Mouse (Mus musculus): Measurements from ENCODE around the gene Icmt. TPM values are rescaled to one million over a fixed set of nuclear protein-coding genes. Genes with fewer than 3 reads are reported as not detected.

Gene Icmt
- total and polyA plus RNA-seq, 3 experiments = 30.4 to 50.8 TPM; not detected in 1

GRCm38 (mm10) chr4:152264867-152265568 lies 32.0 kb upstream of the Icmt start:
- peak; percentile 59 to 67 (median 65) for TF ChIP-seq CTCF (IDR thresholded peaks at IDR 0.05 in 2 of 3, conservative IDR thresholded peaks at IDR 0.05 in 1 of 3; ENCODE audit: control insufficient read depth in 1 of 3, insufficient read depth in 1 of 3, low read depth in 2 of 3, low read length in 3 of 3, poor library complexity in 1 of 3, severe bottlenecking in 1 of 3)
- TF ChIP-seq HCFC1 (IDR thresholded peaks at IDR 0.05; ENCODE audit: low read depth, low read length) = no peak
- 0 out of 2 replicates have a peak, but pooled peaks have one; percentile 27 for TF ChIP-seq MYC (IDR thresholded peaks at IDR 0.05; ENCODE audit: low read depth, low read length)
- TF ChIP-seq RAD21 (IDR thresholded peaks at IDR 0.05; ENCODE audit: low read depth, low read length) = peak; percentile 26
- TF ChIP-seq SMC3 (IDR thresholded peaks at IDR 0.05; ENCODE audit: low read depth, low read length) = peak; percentile 49
- Histone ChIP-seq H3K27ac (ENCODE audit: control insufficient read depth, low read depth, low read length) (no peak overlapping the region), H3K27me3 (ENCODE audit: control insufficient read depth in 1 of 2, insufficient read depth in 2 of 2, low read length in 2 of 2) (no peaks in the 10 kb centered on the region), H3K36me3 (ENCODE audit: control insufficient read depth in 1 of 2, insufficient read depth in 2 of 2, low read length in 2 of 2) (no peaks in the 10 kb centered on the region), H3K4me3 (ENCODE audit: control insufficient read depth in 1 of 2, insufficient read depth in 1 of 2, low read depth in 2 of 2, low read length in 2 of 2) (no peak overlapping the region), H3K4me1 (ENCODE audit: control insufficient read depth in 1 of 2, insufficient read depth in 2 of 2, low read length in 2 of 2) (no peaks in the 10 kb centered on the region), H3K79me2 (ENCODE audit: control insufficient read depth, insufficient read depth, low read length, poor library complexity) (no peaks in the 10 kb centered on the region), H3K9ac (ENCODE audit: control insufficient read depth, low read depth, low read length, poor library complexity, severe bottlenecking) (no peak overlapping the region), H3K9me3 (replicated peaks; ENCODE audit: insufficient read depth, low read length) (no peaks in the 10 kb centered on the region)
- peak; percentile 58 for DNase-seq (ENCODE audit: low read depth, low spot score)

DNA sequence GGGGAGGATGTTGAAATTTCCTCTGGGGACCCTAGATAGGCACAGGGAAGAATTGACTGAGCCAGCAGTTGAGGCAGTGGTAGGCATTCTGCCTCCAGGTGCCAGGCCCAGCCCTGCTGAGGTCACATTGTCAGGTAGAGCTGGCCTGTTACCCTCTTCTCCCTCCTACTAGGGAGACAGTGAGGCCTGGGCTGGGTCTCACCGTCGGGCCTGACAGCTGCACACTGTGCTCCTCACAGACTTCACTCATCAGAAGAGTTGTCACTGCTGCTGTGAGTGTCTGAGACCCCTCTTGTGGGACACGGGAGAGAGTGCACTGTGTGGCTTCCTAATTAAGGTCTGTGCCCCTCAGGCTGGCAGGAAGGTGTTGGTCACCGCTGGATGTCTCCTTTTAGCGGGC lies 31.2 kb upstream of the Icmt start:
- no peaks in the 10 kb centered on the region for H3K27me3 ChIP-seq (ENCODE audit: control insufficient read depth in 1 of 2, insufficient read depth in 2 of 2, low read length in 2 of 2)
- no peak for DNase-seq (ENCODE audit: low read depth, low spot score)
- no peak overlapping the region for H3K4me3 ChIP-seq (ENCODE audit: control insufficient read depth in 1 of 2, insufficient read depth in 1 of 2, low read depth in 2 of 2, low read length in 2 of 2)
- no peaks in the 10 kb centered on the region for H3K4me1 ChIP-seq (ENCODE audit: control insufficient read depth in 1 of 2, insufficient read depth in 2 of 2, low read length in 2 of 2)
- TF ChIP-seq ZC3H11A (IDR thresholded peaks at IDR 0.05; ENCODE audit: low read depth, low read length) = no peak
- no peak for TF ChIP-seq TAL1 (IDR thresholded peaks at IDR 0.05; ENCODE audit: low read length)
- no peak for TF ChIP-seq TCF12 (IDR thresholded peaks at IDR 0.05; ENCODE audit: low read depth, low read length)
- TF ChIP-seq SIN3A (IDR thresholded peaks at IDR 0.05; ENCODE audit: low read length) = no peak
- TF ChIP-seq E2F4 (IDR thresholded peaks at IDR 0.05; ENCODE audit: borderline replicate concordance, low read depth, low read length) = no peak
- no peak for TF ChIP-seq TBP (IDR thresholded peaks at IDR 0.05; ENCODE audit: low read depth, low read length)
- no peak for TF ChIP-seq MAFK (IDR thresholded peaks at IDR 0.05; ENCODE audit: borderline replicate concordance, low read depth, low read length)
- TF ChIP-seq JUND (IDR thresholded peaks at IDR 0.05; ENCODE audit: low read depth, low read length) = no peak
- TF ChIP-seq MEF2A (IDR thresholded peaks at IDR 0.05; ENCODE audit: extremely low read depth, insufficient replicate concordance, low read depth, low read length, poor library complexity, severe bottlenecking) = no peak
- no peak for TF ChIP-seq RCOR1 (IDR thresholded peaks at IDR 0.05; ENCODE audit: low read depth, low read length)
- TF ChIP-seq ELF1 (IDR thresholded peaks at IDR 0.05; ENCODE audit: low read depth, low read length) = no peak
- no peak for TF ChIP-seq BHLHE40 (IDR thresholded peaks at IDR 0.05; ENCODE audit: borderline replicate concordance, low read depth, low read length)
- TF ChIP-seq UBTF (IDR thresholded peaks at IDR 0.05; ENCODE audit: borderline replicate concordance, insufficient read depth, low read depth, low read length) = no peak
- no peak for TF ChIP-seq USF1 (IDR thresholded peaks at IDR 0.05; ENCODE audit: low read depth, low read length)
- no peak for TF ChIP-seq CHD1 (IDR thresholded peaks at IDR 0.05; ENCODE audit: low read depth, low read length)
- TF ChIP-seq POLR2AphosphoS2 (IDR thresholded peaks at IDR 0.05; ENCODE audit: low read length) = no peak
- TF ChIP-seq ZNF384 (IDR thresholded peaks at IDR 0.05; ENCODE audit: low read depth, low read length) = no peak
- no peak for TF ChIP-seq ZMIZ1 (IDR thresholded peaks at IDR 0.05; ENCODE audit: low read depth, low read length)
- H3K79me2 ChIP-seq (ENCODE audit: control insufficient read depth, insufficient read depth, low read length, poor library complexity) = no peaks in the 10 kb centered on the region
- H3K9me3 ChIP-seq (replicated peaks; ENCODE audit: insufficient read depth, low read length) = no peaks in the 10 kb centered on the region
- H3K9ac ChIP-seq (ENCODE audit: control insufficient read depth, low read depth, low read length, poor library complexity, severe bottlenecking) = no peak overlapping the region
- H3K27ac ChIP-seq (ENCODE audit: control insufficient read depth, low read depth, low read length) = no peak overlapping the region
- H3K36me3 ChIP-seq (ENCODE audit: control insufficient read depth in 1 of 2, insufficient read depth in 2 of 2, low read length in 2 of 2) = no peaks in the 10 kb centered on the region

Measured in MEL (cell line).